Mouse (Mus musculus) NIH3T3 (cell line): ENCODE measurements around the gene Tusc2.
"Not testable (repeated sequence)": the region's sequence is repeated elsewhere in the genome, so short reads cannot be mapped to it uniquely, and the experiment has no call there.

Experiments
- DNase-seq: peaks from one replicate; pipeline ENCODE4 v3.0.0-alpha.2; 2012; ENCODE audit warnings: low read depth

The Tusc2 gene

GRCm38 (mm10) chr9:107568331-107569261 is 5.5 kb downstream of the Tusc2 start:
- DNase-seq, result peak; percentile 90

- no peak for DNase-seq
These were observed 6.2 kb downstream of the Tusc2 start for GRCm38 (mm10) chr9:107569270-107569669.

- no peak for DNase-seq
These were observed 7.0 kb downstream of the Tusc2 start for GRCm38 (mm10) chr9:107570016-107570415.

- DNase-seq, result no peak
These were observed 7.8 kb downstream of the Tusc2 start for GRCm38 (mm10) chr9:107570845-107571244.

- no peak for DNase-seq
These were observed 8.7 kb downstream of the Tusc2 start for GRCm38 (mm10) chr9:107571534-107572326.

- no peak for DNase-seq
These were observed 9.2 kb downstream of the Tusc2 start for GRCm38 (mm10) chr9:107572327-107572662.

GRCm38 (mm10) chr9:107573774-107574173 is 10.7 kb downstream of the Tusc2 start:
- not testable (repeated sequence) for DNase-seq

- DNase-seq, result peak; percentile 59
These were observed 12.7 kb downstream of the Tusc2 start for GRCm38 (mm10) chr9:107575579-107576356.

GRCm38 (mm10) chr9:107576357-107577107 is 13.5 kb downstream of the Tusc2 start, which contains the start of gene Hyal1:
TSS of gene Hyal1 (plus strand) at chr9:107576927.
- peak; percentile 86 for DNase-seq

- no peak for DNase-seq
These were observed 14.8 kb downstream of the Tusc2 start for GRCm38 (mm10) chr9:107577871-107578270.

- DNase-seq, result no peak
These were observed 15.5 kb downstream of the Tusc2 start, which contains the start of gene Naa80 for GRCm38 (mm10) chr9:107578587-107578986. TSS of gene Naa80 (plus strand) at chr9:107578887.

- DNase-seq, result peak; percentile 53
These were observed 16.2 kb downstream of the Tusc2 start for GRCm38 (mm10) chr9:107579023-107579900.

GRCm38 (mm10) chr9:107580501-107581317 is 17.7 kb downstream of the Tusc2 start, which contains the start of gene Hyal3:
TSS of gene Hyal3 (plus strand) at chr9:107580818.
- peak; percentile 90 for DNase-seq

GRCm38 (mm10) chr9:107581584-107581983 is 18.5 kb downstream of the Tusc2 start:
- DNase-seq, result no peak

GRCm38 (mm10) chr9:107582509-107583062 is 19.5 kb downstream of the Tusc2 start:
- no peak for DNase-seq

GRCm38 (mm10) chr9:107583174-107583573 is 20.1 kb downstream of the Tusc2 start:
- DNase-seq, result no peak

- no peak for DNase-seq
These were observed 23.4 kb downstream of the Tusc2 start for GRCm38 (mm10) chr9:107586504-107586903.

GRCm38 (mm10) chr9:107586974-107587832 is 24.1 kb downstream of the Tusc2 start, which contains the start of gene Ifrd2:
TSS of gene Ifrd2 (plus strand) at chr9:107587642.
- DNase-seq, result peak; percentile 95
